Mouse (Mus musculus): ENCODE data around the gene Duoxa1.

GRCm38 (mm10) chr2:122351156-122351930, 37.8 kb upstream of the Duoxa1 start:
- no peak for TF ChIP-seq POLR2A (IDR thresholded peaks at IDR 0.05; ENCODE audit: extremely low read depth, insufficient read depth, low read length)
- no peak for TF ChIP-seq CTCF (IDR thresholded peaks at IDR 0.05; ENCODE audit: extremely low read depth, insufficient read depth, low read length)

Measured in cortical plate, adult 2 months (tissue).